Mouse (Mus musculus) kidney, adult 8-10 months (tissue): ENCODE measurements around the gene Calcoco1.
A peak's percentile ranks its signal among the peaks of the same experiment; 100 is the strongest.

Source experiments
- DNase-seq, 2 experiments: peaks; one replicate each; pipeline ENCODE4 v3.0.0; 2022

Gene Calcoco1

GRCm38 (mm10) chr15:102736127-102736944, 14.4 kb upstream of the Calcoco1 start:
- DNase-seq, result no peak

GRCm38 (mm10) chr15:102735031-102735430, 13.1 kb upstream of the Calcoco1 start:
- DNase-seq, result no peak

GRCm38 (mm10) chr15:102733759-102734531, 12.0 kb upstream of the Calcoco1 start:
- DNase-seq, result no peak

- DNase-seq, result no peak
Observed at GRCm38 (mm10) chr15:102733233-102733632, 11.3 kb upstream of the Calcoco1 start.

- no peak for DNase-seq
Observed at GRCm38 (mm10) chr15:102732406-102732805, 10.4 kb upstream of the Calcoco1 start.

GRCm38 (mm10) chr15:102727951-102728350, 6.0 kb upstream of the Calcoco1 start:
- no peak for DNase-seq

- DNase-seq, result no peak
Observed at GRCm38 (mm10) chr15:102723358-102724135, 1.6 kb upstream of the Calcoco1 start.

GRCm38 (mm10) chr15:102722500-102722931, 538 bp upstream of the Calcoco1 start:
- no peak for DNase-seq

GRCm38 (mm10) chr15:102721016-102721898, 721 bp downstream of the Calcoco1 start:
- DNase-seq, result no peak

- DNase-seq, result peak in 1 of 2 experiments; percentile 32
Observed at GRCm38 (mm10) chr15:102716132-102716531, 5.8 kb downstream of the Calcoco1 start.

- DNase-seq, result no peak
Observed at GRCm38 (mm10) chr15:102707736-102708269, 14.2 kb downstream of the Calcoco1 start.

GRCm38 (mm10) chr15:102705923-102706503, 16.0 kb downstream of the Calcoco1 start:
- no peak for DNase-seq

GRCm38 (mm10) chr15:102705226-102705894, 16.6 kb downstream of the Calcoco1 start:
- no peak for DNase-seq

GRCm38 (mm10) chr15:102704806-102705205, 17.2 kb downstream of the Calcoco1 start:
- DNase-seq, result no peak

GRCm38 (mm10) chr15:102702972-102703371, 19.0 kb downstream of the Calcoco1 start:
- no peak for DNase-seq

- peak; percentile 68 to 86 for DNase-seq
Observed at GRCm38 (mm10) chr15:102698193-102698592, 23.8 kb downstream of the Calcoco1 start.

GRCm38 (mm10) chr15:102696899-102697298, 25.1 kb downstream of the Calcoco1 start:
- no peak for DNase-seq

- DNase-seq, result peak; percentile 71 to 72
Observed at GRCm38 (mm10) chr15:102693600-102693999, 28.4 kb downstream of the Calcoco1 start.

- peak; percentile 57 to 62 for DNase-seq
Observed at GRCm38 (mm10) chr15:102692991-102693411, 29.0 kb downstream of the Calcoco1 start.

- DNase-seq, result no peak
Observed at GRCm38 (mm10) chr15:102692321-102692804, 29.6 kb downstream of the Calcoco1 start.
